Mouse (Mus musculus): Measurements from ENCODE around the gene St6gal1.

- TF ChIP-seq EP300 (IDR thresholded peaks at IDR 0.05; ENCODE audit: low read depth) (no peak), CTCF (IDR thresholded peaks at IDR 0.05; ENCODE audit: low read depth) (no peak)
Measured at GRCm38 (mm10) chr16:23369124-23369523, 144.6 kb downstream of the St6gal1 start.
